Mouse (Mus musculus) myocyte (in vitro differentiated cells): ENCODE measurements around the gene Ntrk2. TPM values are rescaled to one million over a fixed set of nuclear protein-coding genes. Genes with fewer than 3 reads are reported as not detected.

Experiments
- H3K27me3 ChIP-seq: one replicate; pipeline ENCODE4 v1.6.1; 2011; ENCODE audit not compliant: control insufficient read depth, insufficient read depth, insufficient read length
- H3K36me3 ChIP-seq: one replicate; pipeline ENCODE4 v1.6.1; 2011; ENCODE audit not compliant: control insufficient read depth, insufficient read depth
- H3K4me2 ChIP-seq: one replicate; pipeline ENCODE4 v1.6.1; 2011; ENCODE audit warnings: low read depth, control low read depth
- H3K4me3 ChIP-seq: one replicate; pipeline ENCODE4 v1.5.1; 2011; ENCODE audit warnings: mild to moderate bottlenecking, control low read depth, moderate library complexity
- H3K79me2 ChIP-seq: one replicate; pipeline ENCODE4 v1.6.1; 2011; ENCODE audit not compliant: control insufficient read depth, insufficient read depth
- H3ac ChIP-seq: one replicate; pipeline ENCODE4 v1.6.1; 2011; ENCODE audit not compliant: control insufficient read depth, insufficient read length
- CEBPB ChIP-seq: IDR thresholded peaks from 2 replicates; pipeline ENCODE4 v1.6.1; 2011; ENCODE audit warnings: mild to moderate bottlenecking, moderate library complexity; ENCODE audit not compliant: poor library complexity, insufficient read depth, severe bottlenecking
- E2F4 ChIP-seq: IDR thresholded peaks from one replicate; pipeline ENCODE4 v1.6.1; 2011; ENCODE audit warnings: mild to moderate bottlenecking, control low read depth, moderate library complexity; ENCODE audit not compliant: insufficient read depth
- MAX ChIP-seq: IDR thresholded peaks from one replicate; pipeline ENCODE4 v1.6.1; 2011; ENCODE audit warnings: low read depth, mild to moderate bottlenecking, control low read depth
- MYOD1 ChIP-seq, 3 experiments: IDR thresholded peaks; one replicate each; pipeline ENCODE4 v1.6.1; 2011; ENCODE audit warnings: control low read depth in 2 of 3, low read depth in 2 of 3, mild to moderate bottlenecking in 2 of 3, moderate library complexity in 1 of 3; ENCODE audit not compliant: insufficient read length in 2 of 3, control insufficient read depth in 1 of 3
- MYOG ChIP-seq, 3 experiments: IDR thresholded peaks; one replicate each; pipeline ENCODE4 v1.6.1; 2011; ENCODE audit warnings: control low read depth in 2 of 3, low read depth in 2 of 3, mild to moderate bottlenecking in 2 of 3; ENCODE audit not compliant: insufficient read length in 2 of 3, control insufficient read depth in 1 of 3, insufficient read depth in 1 of 3
- POLR2A ChIP-seq: IDR thresholded peaks from one replicate; pipeline ENCODE4 v1.6.1; 2011; ENCODE audit warnings: low read depth, mild to moderate bottlenecking, control low read depth, moderate library complexity; ENCODE audit not compliant: insufficient read length
- POLR2AphosphoS2 ChIP-seq: IDR thresholded peaks from one replicate; pipeline ENCODE4 v1.6.1; 2011; ENCODE audit warnings: low read depth, control low read depth; ENCODE audit not compliant: insufficient read length
- REST ChIP-seq: IDR thresholded peaks from one replicate; pipeline ENCODE4 v1.6.1; 2011; ENCODE audit warnings: mild to moderate bottlenecking, control low read depth, moderate library complexity; ENCODE audit not compliant: insufficient read depth, insufficient read length
- SRF ChIP-seq: IDR thresholded peaks from one replicate; pipeline ENCODE4 v1.6.1; 2011; ENCODE audit warnings: low read depth; ENCODE audit not compliant: control insufficient read depth, insufficient read length
- TCF12 ChIP-seq: IDR thresholded peaks from one replicate; pipeline ENCODE4 v1.6.1; 2011; ENCODE audit warnings: mild to moderate bottlenecking, control low read depth; ENCODE audit not compliant: poor library complexity, insufficient read depth, severe bottlenecking
- TCF3 ChIP-seq: IDR thresholded peaks from one replicate; pipeline ENCODE4 v1.6.1; 2011; ENCODE audit warnings: low read depth, control low read depth; ENCODE audit not compliant: insufficient read length
- USF1 ChIP-seq: IDR thresholded peaks from one replicate; pipeline ENCODE4 v1.6.1; 2011; ENCODE audit warnings: low read depth, mild to moderate bottlenecking, control low read depth, moderate library complexity
- polyA plus RNA-seq: library from polyadenylated mRNA; unstranded; fragments of >200 nt; fragmentation: generic; extraction: Trizol; gene quantifications from one replicate; pipeline ENCODE4 v1.2.1, GENCODE M21; 2012; ENCODE audit warnings: missing spikeins

The Ntrk2 gene
- polyA plus RNA-seq, 1 experiment = not detected

DNA sequence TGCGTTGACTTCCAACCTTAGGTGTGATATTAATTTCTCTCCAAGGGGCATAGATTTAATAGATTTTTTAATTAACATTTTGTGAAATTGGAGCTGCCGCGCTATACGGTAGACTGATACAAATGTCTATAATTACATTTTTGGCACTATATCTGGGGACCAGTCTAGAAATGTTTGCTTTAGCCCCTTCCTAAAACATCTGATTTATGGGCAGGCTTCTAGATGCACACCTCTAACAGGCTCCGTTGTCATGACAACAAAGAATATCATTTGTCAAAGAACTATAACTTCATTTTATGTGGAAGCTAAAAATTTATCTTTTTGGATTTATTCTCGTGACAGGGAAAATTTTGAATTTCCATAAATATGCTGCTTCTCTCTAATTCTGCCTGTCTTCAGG lies 140.2 kb downstream of the Ntrk2 start:
- no peak for TF ChIP-seq REST
- no peak for TF ChIP-seq TCF12
- TF ChIP-seq USF1 = no peak
- TF ChIP-seq TCF3 = no peak
- no peak for TF ChIP-seq SRF
- no peak for TF ChIP-seq MYOD1 (IDR thresholded peaks at IDR 0.05; ENCODE audit: control insufficient read depth in 1 of 3, insufficient read length in 2 of 3, low read depth in 2 of 3)
- Histone ChIP-seq H3ac (no peak overlapping the region), H3K27me3 (no peaks in the 10 kb centered on the region), H3K36me3 (no peaks in the 10 kb centered on the region), H3K4me3 (no peak overlapping the region), H3K4me2 (no peak overlapping the region), H3K79me2 (no peaks in the 10 kb centered on the region)

DNA sequence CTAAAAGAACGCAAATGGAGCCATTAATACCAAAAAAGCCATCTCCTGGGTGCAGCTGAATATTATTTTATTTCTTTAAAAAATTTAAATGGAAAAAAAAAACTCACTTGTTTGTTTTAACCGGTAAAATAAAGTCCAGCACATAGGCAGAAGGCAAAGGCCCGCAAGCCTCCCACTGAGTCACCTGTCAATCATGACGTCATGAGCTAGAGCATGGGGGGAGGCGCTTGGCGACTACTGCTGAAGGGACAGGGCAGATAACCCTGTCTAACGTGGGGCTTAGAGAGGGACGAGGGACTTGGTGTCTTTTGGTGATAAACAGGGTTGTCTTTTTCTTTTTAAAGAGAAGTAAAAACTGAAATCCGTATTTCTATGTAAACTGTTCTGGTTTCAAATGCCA lies 140.7 kb downstream of the Ntrk2 start:
- no peaks in the 10 kb centered on the region for H3K36me3 ChIP-seq
- no peaks in the 10 kb centered on the region for H3K79me2 ChIP-seq
- H3K4me3 ChIP-seq = no peak overlapping the region
- TF ChIP-seq POLR2AphosphoS2 = no peak
- TF ChIP-seq SRF = no peak
- TF ChIP-seq CEBPB = no peak
- TF ChIP-seq REST = no peak
- TF ChIP-seq USF1 = no peak
- no peak for TF ChIP-seq MYOG (IDR thresholded peaks at IDR 0.05; ENCODE audit: control insufficient read depth in 1 of 3, insufficient read depth in 1 of 3, insufficient read length in 2 of 3, low read depth in 2 of 3)
- no peak for TF ChIP-seq E2F4
- TF ChIP-seq POLR2A = no peak
- no peak for TF ChIP-seq MAX
- no peak for TF ChIP-seq MYOD1 (IDR thresholded peaks at IDR 0.05; ENCODE audit: control insufficient read depth in 1 of 3, insufficient read length in 2 of 3, low read depth in 2 of 3)
- no peak for TF ChIP-seq TCF12
- no peak for TF ChIP-seq TCF3
- no peak overlapping the region for H3ac ChIP-seq
- no peak overlapping the region for H3K4me2 ChIP-seq
- H3K27me3 ChIP-seq = no peaks in the 10 kb centered on the region

DNA sequence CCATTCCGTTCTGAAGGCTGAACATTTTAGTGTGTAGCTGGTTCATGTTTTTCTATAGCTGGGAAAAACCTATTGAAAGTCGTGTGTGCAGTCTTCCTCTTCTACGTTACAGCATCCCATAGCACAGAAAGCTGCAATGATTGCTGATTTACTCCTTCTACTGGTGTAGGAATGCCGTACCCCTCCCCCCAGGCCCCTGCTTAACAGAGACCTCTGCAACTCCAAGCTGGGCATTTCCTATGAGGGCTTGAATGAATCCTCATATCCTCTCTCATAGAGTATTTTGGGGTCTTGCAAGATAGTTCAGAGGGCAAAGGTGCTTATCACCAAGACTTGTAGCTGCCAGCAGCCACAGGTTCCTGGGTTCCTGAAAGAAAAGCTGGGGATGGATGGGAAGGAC lies 148.0 kb downstream of the Ntrk2 start:
- Histone ChIP-seq H3ac (no peak overlapping the region), H3K4me2 (no peak overlapping the region), H3K36me3 (no peaks in the 10 kb centered on the region), H3K27me3 (no peaks in the 10 kb centered on the region), H3K79me2 (no peaks in the 10 kb centered on the region), H3K4me3 (no peak overlapping the region)
- no peak for TF ChIP-seq SRF
- no peak for TF ChIP-seq E2F4
- TF ChIP-seq USF1 = no peak
- no peak for TF ChIP-seq TCF12
- no peak for TF ChIP-seq POLR2A
- TF ChIP-seq MYOD1 (IDR thresholded peaks at IDR 0.05; ENCODE audit: control insufficient read depth in 1 of 3, insufficient read length in 2 of 3, low read depth in 2 of 3) = no peak
- no peak for TF ChIP-seq REST
- no peak for TF ChIP-seq TCF3
- no peak for TF ChIP-seq MYOG (IDR thresholded peaks at IDR 0.05; ENCODE audit: control insufficient read depth in 1 of 3, insufficient read depth in 1 of 3, insufficient read length in 2 of 3, low read depth in 2 of 3)
- no peak for TF ChIP-seq POLR2AphosphoS2
- no peak for TF ChIP-seq MAX

DNA sequence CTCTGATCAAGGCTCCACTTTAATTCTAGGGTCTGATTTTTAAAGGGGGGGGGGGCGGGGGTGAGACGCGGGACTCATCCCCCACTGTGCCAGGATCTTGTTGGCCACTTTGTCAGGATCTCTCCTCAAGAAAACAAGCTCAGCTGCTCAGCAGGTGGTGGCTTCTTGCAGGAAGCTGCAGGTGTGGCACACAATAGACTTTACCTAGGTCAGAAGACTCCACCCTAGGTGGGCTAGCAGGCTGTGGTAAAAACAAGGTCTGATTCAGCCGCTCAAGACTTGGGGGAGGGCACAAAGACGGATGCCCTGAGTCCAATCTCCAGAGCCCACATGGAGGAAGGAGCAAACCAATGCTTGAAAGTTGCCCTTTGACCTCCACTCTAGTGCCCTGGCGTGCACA lies 148.4 kb downstream of the Ntrk2 start:
- H3K79me2 ChIP-seq = no peaks in the 10 kb centered on the region
- H3ac ChIP-seq = no peak overlapping the region
- H3K27me3 ChIP-seq = no peaks in the 10 kb centered on the region
- no peak overlapping the region for H3K4me2 ChIP-seq
- no peak overlapping the region for H3K4me3 ChIP-seq
- no peaks in the 10 kb centered on the region for H3K36me3 ChIP-seq
- TF ChIP-seq E2F4 (no peak), POLR2AphosphoS2 (no peak), POLR2A (no peak), REST (no peak), MAX (no peak), TCF12 (no peak), MYOG (IDR thresholded peaks at IDR 0.05; ENCODE audit: control insufficient read depth in 1 of 3, insufficient read depth in 1 of 3, insufficient read length in 2 of 3, low read depth in 2 of 3) (no peak), MYOD1 (IDR thresholded peaks at IDR 0.05; ENCODE audit: control insufficient read depth in 1 of 3, insufficient read length in 2 of 3, low read depth in 2 of 3) (no peak), TCF3 (no peak), USF1 (no peak), SRF (no peak), CEBPB (no peak)

DNA sequence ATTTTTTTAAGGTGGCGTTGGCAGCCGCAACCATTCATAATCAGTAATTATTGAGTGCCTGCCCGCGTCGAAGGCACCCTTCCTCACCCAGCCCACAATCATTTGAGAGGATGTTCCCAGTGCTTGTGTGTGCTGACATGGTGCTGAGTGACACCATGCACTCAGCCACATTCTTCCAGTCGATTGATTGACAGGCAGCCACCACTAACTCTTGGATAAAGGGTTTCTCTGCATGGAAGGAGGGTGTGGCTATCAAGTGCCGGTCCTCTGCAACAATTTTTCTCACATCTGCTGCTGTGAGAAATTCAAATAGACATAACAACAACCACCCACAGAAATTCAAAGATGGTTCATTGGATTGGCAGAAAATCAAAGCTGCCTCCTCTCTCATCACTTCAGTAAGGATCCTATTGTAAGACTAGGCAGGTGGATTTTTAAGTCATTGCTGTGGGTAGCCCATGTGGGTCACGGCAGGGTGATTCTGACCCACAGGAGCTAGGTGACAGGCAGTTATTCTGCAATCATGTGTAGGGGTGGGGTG lies 148.9 kb downstream of the Ntrk2 start:
- Histone ChIP-seq H3K4me3 (no peak overlapping the region), H3K4me2 (no peak overlapping the region), H3K36me3 (no peaks in the 10 kb centered on the region), H3K79me2 (no peaks in the 10 kb centered on the region), H3ac (no peak overlapping the region), H3K27me3 (no peaks in the 10 kb centered on the region)
- TF ChIP-seq USF1 = no peak
- TF ChIP-seq CEBPB = no peak
- TF ChIP-seq E2F4 = no peak
- TF ChIP-seq MYOD1 (IDR thresholded peaks at IDR 0.05; ENCODE audit: control insufficient read depth in 1 of 3, insufficient read length in 2 of 3, low read depth in 2 of 3) = no peak
- TF ChIP-seq POLR2AphosphoS2 = no peak
- no peak for TF ChIP-seq POLR2A
- TF ChIP-seq SRF = no peak
